Mouse (Mus musculus): Measurements from ENCODE around the gene Ado.

GRCm38 (mm10) chr10:67512211-67512610, 36.5 kb downstream of the Ado start:
- TF ChIP-seq CTCF (IDR thresholded peaks at IDR 0.05; ENCODE audit: control insufficient read depth, insufficient read depth, low read length) (no peak), POLR2A (IDR thresholded peaks at IDR 0.05; ENCODE audit: borderline replicate concordance, control insufficient read depth, low read depth, low read length) (no peak)

Measured in bone marrow, adult 2 months (tissue).